Mouse (Mus musculus): ENCODE results near the gene Scn4a.

The Scn4a gene

GRCm38 (mm10) chr11:106316416-106316815, 36.7 kb downstream of the Scn4a start:
- DNase-seq (ENCODE audit: low read depth, low spot score) = no peak

GRCm38 (mm10) chr11:106314333-106314812, 38.7 kb downstream of the Scn4a start, which contains the start of gene Cd79b:
Gene Cd79b (minus strand): TSS chr11:106314762.
- no peak for DNase-seq (ENCODE audit: low read depth, low spot score)

- DNase-seq (ENCODE audit: low read depth, low spot score) = no peak
These were observed 39.6 kb downstream of the Scn4a start for GRCm38 (mm10) chr11:106313533-106313932.

GRCm38 (mm10) chr11:106310123-106310522, 43.0 kb downstream of the Scn4a start:
- no peak for DNase-seq (ENCODE audit: low read depth, low spot score)

- DNase-seq (ENCODE audit: low read depth, low spot score) = no peak
These were observed 44.9 kb downstream of the Scn4a start for GRCm38 (mm10) chr11:106308162-106308561.

- no peak for DNase-seq (ENCODE audit: low read depth, low spot score)
These were observed 45.7 kb downstream of the Scn4a start for GRCm38 (mm10) chr11:106307432-106307831.

- DNase-seq (ENCODE audit: low read depth, low spot score) = no peak
These were observed 46.3 kb downstream of the Scn4a start for GRCm38 (mm10) chr11:106306758-106307157.

- DNase-seq (ENCODE audit: low read depth, low spot score) = no peak
These were observed 47.1 kb downstream of the Scn4a start for GRCm38 (mm10) chr11:106306065-106306385.

- DNase-seq (ENCODE audit: low read depth, low spot score) = no peak
These were observed 47.6 kb downstream of the Scn4a start for GRCm38 (mm10) chr11:106305348-106306064.

GRCm38 (mm10) chr11:106302634-106303033, 50.5 kb downstream of the Scn4a start:
- peak; percentile 49 for DNase-seq (ENCODE audit: low read depth, low spot score)

- DNase-seq (ENCODE audit: low read depth, low spot score) = no peak
These were observed 51.3 kb downstream of the Scn4a start, which contains the start of gene Gh for GRCm38 (mm10) chr11:106301765-106302164. Gene Gh (minus strand): TSS chr11:106301865.

- no peak for DNase-seq (ENCODE audit: low read depth, low spot score)
These were observed 61.2 kb downstream of the Scn4a start for GRCm38 (mm10) chr11:106291861-106292260.

- no peak for DNase-seq (ENCODE audit: low read depth, low spot score)
These were observed 62.7 kb downstream of the Scn4a start for GRCm38 (mm10) chr11:106290376-106290775.

- DNase-seq (ENCODE audit: low read depth, low spot score) = no peak
These were observed 63.7 kb downstream of the Scn4a start for GRCm38 (mm10) chr11:106289369-106289768.

- DNase-seq (ENCODE audit: low read depth, low spot score) = no peak
These were observed 66.1 kb downstream of the Scn4a start for GRCm38 (mm10) chr11:106286987-106287386.

GRCm38 (mm10) chr11:106286206-106286605, 66.9 kb downstream of the Scn4a start:
- no peak for DNase-seq (ENCODE audit: low read depth, low spot score)

GRCm38 (mm10) chr11:106284126-106284525, 69.0 kb downstream of the Scn4a start:
- DNase-seq (ENCODE audit: low read depth, low spot score) = no peak

- no peak for DNase-seq (ENCODE audit: low read depth, low spot score)
These were observed 69.7 kb downstream of the Scn4a start for GRCm38 (mm10) chr11:106283371-106283770.

GRCm38 (mm10) chr11:106282452-106282851, 70.6 kb downstream of the Scn4a start:
- no peak for DNase-seq (ENCODE audit: low read depth, low spot score)

- peak; percentile 62 for DNase-seq (ENCODE audit: low read depth, low spot score)
These were observed 76.6 kb downstream of the Scn4a start, which contains the start of gene Tcam1 for GRCm38 (mm10) chr11:106276454-106276853. Gene Tcam1 (plus strand): TSS chr11:106276672.

- no peak for DNase-seq (ENCODE audit: low read depth, low spot score)
These were observed 78.1 kb downstream of the Scn4a start for GRCm38 (mm10) chr11:106274971-106275411.

- DNase-seq (ENCODE audit: low read depth, low spot score) = no peak
These were observed 78.7 kb downstream of the Scn4a start for GRCm38 (mm10) chr11:106274374-106274773.

- DNase-seq (ENCODE audit: low read depth, low spot score) = no peak
These were observed 79.3 kb downstream of the Scn4a start for GRCm38 (mm10) chr11:106273811-106274210.

All from c-Kit-negative CD71-positive TER-119-positive erythroid progenitor cells, embryonic 14.5 days (primary cell).